Mouse (Mus musculus): ENCODE results near the gene Gm17693. TPM values are rescaled to one million over a fixed set of nuclear protein-coding genes. Genes with fewer than 3 reads are reported as not detected.
"Not testable (repeated sequence)": the region's sequence is repeated elsewhere in the genome, so short reads cannot be mapped to it uniquely, and the experiment has no call there.

Gm17693 gene
- total RNA-seq (2018; cell fraction: chromatin; rRNA removed), result not detected
- not detected for total RNA-seq (2018; cell fraction: cytosol; rRNA removed)
- total RNA-seq (2018; cell fraction: nucleus; rRNA removed), result not detected
- not detected in 3 replicates for polyA plus RNA-seq (2018)

DNA sequence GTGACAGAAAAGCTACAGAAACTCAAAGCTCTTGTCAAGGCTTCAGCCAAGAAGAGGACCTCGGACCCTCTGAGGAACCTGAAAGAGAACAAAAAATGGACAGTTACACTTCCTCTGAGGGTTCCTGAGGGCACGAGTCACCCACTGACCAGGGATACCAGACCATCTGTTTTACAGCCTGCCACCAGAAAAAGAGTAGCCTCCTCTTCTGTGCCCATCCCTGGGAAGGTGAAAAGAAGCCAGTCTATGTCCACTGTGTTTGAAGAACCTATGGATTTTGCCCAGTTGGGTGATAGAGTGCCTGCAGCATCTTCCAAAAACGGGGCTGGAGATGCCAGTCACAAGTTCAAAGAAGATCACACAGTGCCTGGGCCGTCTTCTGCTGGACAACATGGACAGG, at the start of gene Gm17693:
Gm17693 (plus strand) TSS at position 301 of the 400 bp plus-strand sequence.
- H3K4me3 ChIP-seq (ENCODE audit: inconsistent target); H3K27ac ChIP-seq; H3K36me3 ChIP-seq (ENCODE audit: inconsistent target); H3K79me2 ChIP-seq (ENCODE audit: inconsistent target): not testable (repeated sequence)
- WGBS (ENCODE audit: missing documents), result no CpG with 5 or more reads among the region's 4 CpGs
